Mouse (Mus musculus) left cerebral cortex, adult 8-10 months (tissue): ENCODE measurements around the gene Enox1. TPM values are rescaled to one million over a fixed set of nuclear protein-coding genes. Genes with fewer than 3 reads are reported as not detected.

Experiments
- DNase-seq, 2 experiments: peaks; one replicate each; pipeline ENCODE4 v3.0.0; 2022; ENCODE audit warnings: low spot score in 2 of 2
- total RNA-seq, 4 experiments: library from RNA; stranded (reverse); gene quantifications; 2 replicates each; pipeline ENCODE4 v1.2.4; 2022

Enox1 gene
- total RNA-seq, 4 experiments from 2014 or later: 38.1 to 46.3 (median 40.3) TPM

DNA sequence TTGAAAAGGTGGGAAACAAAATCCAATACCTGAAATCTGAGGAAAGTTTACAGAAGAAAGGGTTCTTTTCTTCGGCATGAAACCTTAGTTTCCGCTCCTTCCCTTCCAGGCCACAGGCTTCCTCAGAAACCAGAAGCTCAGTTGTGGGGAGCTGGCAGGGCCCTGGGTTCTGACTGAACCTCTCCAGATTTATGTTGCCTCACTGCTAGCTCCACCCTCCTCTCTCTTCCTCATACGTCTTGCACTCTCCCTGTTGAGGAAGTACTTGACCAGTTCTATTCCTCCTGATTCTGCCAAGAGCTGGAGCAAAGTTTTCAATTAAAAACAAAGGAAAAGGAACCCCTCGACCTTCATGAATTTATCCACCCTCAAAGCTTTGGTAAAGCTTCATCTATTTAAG, 291.4 kb downstream of the Enox1 start:
- no peak for DNase-seq

DNA sequence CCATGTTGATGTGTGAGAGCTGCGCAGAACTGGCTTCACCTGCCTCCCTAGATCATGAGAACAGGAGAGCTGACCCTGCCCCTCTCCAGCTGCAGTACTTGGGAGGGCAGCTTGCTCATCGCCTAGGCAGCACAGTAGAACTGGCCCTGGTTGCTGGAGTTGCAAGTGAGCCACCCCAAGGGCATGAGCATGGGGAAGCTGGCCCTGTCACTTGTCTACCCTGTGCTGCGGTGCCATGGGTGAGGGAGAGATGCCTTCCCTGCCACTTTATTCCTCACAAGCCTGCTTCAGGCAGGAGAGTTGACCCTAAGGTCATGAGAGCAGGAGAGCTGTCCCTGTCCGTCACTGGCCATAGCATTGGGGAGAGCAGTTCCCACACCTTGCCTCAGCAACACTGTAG, 295.4 kb downstream of the Enox1 start:
- no peak for DNase-seq

DNA sequence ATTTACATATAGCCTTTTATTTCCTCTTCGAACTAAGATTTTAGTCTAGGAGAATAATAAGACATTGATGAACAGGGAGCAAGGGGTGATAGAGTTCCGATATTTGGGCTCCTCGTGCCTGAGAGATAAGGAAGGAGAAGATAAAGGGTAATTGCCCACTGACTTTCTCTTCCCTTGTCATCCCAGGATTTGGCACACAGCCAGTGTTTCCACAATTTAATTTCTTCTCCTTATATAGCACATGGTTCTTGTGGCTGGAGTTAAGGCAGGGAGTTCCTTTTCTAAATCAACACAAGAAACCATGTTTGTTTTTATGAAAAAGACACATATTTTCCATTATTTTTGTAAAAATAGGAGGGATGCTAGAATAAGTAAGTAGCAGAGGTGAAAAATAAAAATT, 299.5 kb downstream of the Enox1 start:
- no peak for DNase-seq

DNA sequence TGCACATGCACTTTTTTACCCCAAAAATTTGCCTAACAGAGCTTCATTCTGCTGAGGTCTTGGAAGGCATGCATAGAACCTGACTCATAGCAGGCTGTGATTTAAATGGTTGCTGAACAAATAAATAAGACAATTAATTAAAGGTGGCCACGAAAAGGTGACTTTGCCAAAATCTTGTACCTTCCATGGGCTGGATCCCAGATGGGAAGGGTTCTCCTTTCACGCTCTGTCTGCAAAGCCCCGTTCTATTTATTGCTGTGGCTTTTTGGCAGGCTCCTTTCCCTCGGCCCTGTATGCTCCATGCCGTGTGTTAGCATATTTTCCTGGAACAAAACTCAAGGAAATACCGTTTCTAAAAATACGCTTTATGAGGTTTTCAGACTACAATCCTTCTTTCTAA, 300.3 kb downstream of the Enox1 start:
- no peak for DNase-seq

DNA sequence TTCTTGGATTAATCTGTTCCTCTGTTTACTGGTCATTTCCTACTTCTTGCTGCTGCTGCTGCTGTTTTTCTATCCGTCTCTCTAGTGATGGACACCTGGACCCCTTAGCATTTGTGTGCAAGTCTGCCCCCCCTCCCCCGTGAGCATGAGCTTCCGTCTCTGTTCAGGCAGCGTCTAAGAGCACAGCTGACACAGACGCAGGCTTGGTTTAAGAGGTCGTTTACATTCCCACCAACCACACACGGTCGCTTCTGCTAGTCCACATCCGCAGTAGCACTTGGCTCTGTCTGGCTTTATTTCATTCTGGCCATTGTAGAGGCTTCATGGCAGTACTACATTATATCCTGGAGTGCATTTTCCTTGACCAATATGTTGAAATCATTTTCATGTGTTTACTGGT, 301.7 kb downstream of the Enox1 start:
- no peak for DNase-seq

DNA sequence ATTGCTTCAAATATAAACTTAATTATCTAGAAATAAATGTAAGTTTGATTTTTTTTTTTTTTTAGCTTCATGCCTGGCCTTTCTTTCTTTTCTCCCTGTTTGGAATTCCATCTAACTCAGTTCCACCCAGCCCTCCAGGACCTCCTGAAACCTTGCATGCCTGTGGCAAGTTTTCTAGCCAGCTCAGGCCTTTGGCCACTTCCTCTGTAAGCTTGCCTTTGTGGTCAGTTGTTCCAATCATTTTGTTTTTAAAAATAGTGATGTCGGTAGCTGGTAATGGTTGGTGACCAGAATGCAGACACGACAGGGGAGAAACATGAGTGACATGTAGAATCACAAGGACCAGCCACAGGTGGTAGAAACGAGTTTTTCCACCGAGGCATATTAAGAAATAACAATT, 307.4 kb downstream of the Enox1 start:
- no peak for DNase-seq

DNA sequence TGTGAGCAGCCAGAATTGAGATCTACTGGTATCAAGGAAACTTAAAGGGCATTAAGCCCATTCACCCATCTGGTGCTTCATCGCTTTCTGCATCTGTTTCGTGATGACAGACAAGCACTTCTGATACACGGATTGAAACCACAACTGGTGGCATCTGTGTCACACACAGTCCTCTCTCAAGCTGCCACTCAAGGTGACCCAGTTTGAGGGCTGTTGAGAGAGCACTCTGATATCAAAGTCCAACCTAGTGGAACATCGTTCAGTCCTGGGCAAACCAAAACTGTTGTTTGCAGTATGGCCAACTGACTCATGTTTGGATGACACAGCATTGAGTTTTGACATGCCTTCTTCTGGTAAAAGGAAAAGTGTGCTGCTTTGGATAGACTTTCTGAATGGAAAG, 308.2 kb downstream of the Enox1 start:
- no peak for DNase-seq

DNA sequence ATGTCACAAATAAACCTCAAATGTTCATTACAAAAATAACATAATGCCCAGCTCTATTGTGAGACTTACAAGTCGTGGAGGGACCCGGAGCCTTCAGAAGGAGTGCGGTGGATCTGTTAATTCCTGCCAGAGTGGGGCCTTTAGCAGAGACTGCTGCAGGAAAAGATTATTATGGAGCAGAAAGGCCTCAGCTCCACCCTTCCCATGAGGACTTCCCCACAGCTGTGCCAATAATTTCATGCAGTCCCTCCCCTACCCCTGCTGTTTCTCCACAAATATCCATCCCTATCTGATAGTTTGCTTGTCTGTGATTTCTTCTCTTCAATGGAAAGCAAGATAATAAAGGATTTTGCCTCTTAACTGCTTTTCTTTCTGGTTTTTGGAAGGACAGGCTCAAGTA, 314.0 kb downstream of the Enox1 start:
- no peak for DNase-seq

DNA sequence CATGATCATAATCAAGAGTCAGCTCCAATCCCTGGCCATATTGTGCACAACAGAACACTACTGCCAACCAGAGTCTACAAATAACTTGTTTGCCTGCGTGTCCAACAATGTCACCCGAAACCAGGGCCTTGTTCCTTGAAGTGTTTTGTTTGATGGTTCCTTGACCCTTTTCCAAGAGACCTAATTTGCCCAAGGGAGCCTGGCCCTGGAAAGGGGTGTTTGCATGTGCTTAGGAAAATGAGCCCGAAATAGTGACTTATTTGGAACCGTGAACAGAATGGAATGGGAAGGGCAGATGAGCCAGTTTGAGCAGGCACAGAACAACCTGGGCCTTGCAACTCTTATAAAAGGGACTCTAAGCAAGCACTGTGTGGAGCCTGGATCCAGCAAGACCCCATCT, 316.9 kb downstream of the Enox1 start:
- no peak for DNase-seq

DNA sequence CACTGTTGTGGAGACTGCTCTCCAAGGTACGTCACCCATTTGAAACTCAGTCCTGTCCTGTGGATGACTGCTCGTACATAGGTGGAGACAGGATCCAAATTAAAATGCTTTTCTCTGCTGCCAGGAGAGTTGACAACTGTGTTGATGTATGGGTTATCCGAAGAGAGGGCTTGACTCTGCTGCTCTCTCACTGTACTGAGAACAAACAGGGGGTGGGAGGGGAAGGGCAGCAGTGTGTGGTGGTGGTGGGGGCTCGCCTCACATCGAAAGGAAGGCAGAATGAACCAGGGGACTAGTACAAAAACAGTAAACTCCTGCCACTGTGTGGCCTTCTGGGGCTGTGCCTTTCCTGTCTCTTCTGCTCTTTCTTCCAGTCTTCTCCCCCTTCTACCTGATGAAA, 317.5 kb downstream of the Enox1 start:
- no peak for DNase-seq

DNA sequence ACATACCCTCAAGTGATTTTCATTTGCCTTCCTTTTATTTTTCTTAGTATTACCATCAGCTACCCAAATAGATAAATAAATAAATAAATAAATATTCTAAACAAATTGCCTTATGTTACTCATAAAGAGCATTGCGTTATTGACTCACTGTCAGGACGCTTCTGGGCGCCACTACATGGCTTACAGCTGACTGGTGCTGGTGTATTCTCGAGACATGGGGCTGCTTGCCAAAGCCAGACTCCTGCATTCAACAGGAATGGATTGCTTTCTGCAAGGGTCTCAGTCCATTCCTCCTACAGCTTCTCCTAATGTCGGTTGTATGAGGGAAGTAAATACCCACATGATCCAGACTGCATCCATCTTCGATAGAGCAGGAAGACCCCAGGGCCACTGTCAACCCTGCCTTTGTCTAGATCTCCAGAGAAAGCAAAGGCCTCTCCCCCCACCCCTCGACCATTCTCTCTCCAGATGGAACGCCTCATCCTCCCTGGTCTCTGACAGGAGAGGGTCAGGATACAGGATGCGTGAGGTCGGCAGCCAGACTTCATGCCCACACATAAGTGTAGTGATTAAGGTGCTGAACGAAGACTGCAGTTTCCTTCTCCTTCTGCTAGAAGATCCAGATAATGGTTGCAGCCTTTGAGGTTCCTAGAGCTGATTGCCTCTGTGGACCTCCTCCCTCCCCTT, 318.7 kb downstream of the Enox1 start:
- no peak for DNase-seq

DNA sequence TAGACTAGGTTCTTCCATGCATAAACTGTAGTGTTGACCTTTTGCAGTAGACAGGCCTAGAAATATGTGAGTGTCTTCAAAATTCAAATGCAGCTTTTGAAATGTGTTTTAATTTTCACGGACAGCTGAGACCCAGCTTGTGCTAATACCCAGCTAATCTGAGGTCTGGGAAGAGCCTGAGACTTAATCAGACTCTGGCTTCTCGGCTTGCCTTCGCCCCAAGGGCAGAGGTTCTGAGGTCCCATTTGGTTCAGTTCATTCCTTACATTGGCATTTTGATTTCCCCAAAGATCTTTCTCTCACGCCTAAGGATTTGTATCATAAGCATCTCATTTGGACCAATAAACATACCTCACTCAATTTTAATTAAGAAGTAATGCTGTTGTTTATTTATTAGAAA, 321.1 kb downstream of the Enox1 start:
- no peak for DNase-seq

DNA sequence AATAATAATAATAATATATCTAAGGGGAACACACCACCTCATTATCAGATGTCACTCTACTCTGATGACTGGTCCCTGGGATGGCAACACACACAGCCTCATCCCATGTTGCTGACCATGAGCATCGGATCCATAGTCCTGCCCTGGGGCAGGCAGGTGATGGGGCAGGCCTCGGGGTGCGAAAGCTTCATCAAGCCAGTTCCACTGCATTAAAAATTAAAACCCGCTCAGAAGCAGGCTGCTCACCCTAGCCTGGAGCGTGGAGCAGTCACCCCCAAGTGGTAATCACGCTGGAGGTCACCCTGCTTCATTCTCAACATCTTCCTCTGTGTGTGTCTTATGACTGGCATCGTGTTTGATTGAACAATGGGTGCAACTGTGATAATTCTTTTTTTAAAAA, 321.6 kb downstream of the Enox1 start:
- DNase-seq: no peak

DNA sequence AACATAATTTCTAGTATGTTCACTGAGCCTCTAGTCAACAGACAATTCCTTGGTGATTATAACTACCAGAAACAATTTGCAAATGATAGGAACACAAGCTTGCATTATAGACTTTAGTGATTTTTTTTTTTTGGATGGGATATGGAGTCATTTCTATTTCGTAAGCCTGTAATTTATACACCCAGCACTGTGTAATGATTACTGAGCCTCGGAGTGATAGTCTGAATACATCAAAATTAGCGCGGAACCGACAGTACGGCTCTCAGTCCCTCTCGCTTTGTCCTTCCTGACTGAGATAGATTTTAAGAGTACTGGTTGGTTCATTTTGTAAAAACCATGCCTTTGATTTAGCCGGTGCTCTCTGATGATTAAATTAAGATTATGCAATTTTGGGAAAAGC, 322.1 kb downstream of the Enox1 start:
- no peak for DNase-seq

DNA sequence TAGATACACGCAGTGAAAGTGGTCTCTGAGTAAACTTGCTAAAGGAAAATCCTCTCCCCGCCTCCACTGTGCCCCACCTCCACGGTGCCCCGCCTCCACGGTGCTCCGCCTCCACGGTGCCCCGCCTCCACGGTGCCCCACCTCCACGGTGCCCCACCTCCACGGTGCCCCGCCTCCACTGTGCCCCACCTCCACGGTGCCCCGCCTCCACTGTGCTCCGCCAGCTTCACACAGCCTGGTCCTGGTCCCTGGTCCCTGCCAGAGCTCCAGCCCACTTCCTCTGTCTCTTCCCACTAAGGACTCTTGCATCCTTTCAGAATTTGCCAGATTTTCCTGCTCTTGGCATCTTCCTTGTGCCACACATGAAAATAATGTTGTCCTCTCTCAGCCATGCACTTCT, 326.5 kb downstream of the Enox1 start:
- DNase-seq: no peak

DNA sequence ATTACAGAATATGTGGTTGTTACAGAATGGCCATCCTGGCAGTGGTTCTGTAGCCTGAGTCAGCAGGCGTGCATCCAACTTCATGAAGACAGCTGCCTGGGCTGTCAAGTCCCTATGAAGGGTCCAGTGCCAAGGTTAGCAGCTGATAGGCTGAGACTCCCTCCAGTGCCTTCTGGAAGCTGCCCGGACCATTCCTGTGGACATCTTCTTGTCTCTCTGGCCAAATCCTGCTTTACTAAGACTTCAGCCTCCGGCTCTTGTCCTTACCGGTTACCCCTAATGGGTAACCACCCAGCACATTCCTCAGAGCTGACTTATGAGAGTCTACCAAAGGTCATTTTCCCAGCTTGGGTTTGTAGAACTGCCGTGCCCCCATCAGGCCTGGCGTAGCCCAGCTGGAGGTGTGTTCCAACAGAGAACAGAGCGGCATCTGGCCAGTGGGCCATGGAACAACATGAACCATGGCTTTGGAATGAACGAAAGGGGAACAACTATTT, 328.4 kb downstream of the Enox1 start:
- peak in 1 of 2 experiments; percentile 46 for DNase-seq

DNA sequence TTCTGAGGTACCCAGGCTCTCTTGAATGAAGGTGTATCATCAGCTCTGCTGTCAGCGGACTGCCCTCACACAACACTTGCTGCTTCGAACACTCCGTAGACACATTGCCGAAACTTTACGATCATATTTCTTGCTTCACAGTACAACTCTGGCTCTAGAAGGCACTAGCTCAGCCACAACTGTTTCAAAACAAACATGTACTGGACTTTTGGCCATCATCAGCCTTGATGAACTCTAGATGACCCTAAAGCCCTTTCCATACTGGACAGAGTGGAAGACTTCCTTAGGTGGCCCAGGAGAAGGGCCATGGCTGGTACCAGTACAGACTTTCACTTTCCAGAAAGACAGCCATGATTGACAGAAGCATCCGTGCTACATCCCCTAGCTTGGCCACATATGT, 334.1 kb downstream of the Enox1 start:
- no peak for DNase-seq

DNA sequence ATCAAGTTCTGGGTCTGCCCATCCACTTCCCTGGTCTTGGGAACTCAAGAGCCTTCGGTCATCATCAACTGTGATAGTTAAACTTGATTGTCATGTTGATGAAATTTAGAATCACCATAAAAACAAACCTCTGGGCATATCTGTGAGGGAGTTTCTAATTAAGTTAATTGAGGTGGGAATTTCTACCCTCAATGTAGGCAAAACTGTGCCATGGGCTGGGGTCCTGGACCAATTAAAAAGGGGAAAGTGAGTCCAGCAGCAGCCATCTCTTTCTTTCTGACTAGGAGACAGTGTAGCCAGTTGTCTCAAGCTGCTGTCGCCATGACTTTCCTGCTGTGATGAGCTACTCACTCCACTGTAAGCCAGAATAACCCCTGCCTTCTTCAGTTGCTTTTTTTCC, 335.2 kb downstream of the Enox1 start:
- no peak for DNase-seq

DNA sequence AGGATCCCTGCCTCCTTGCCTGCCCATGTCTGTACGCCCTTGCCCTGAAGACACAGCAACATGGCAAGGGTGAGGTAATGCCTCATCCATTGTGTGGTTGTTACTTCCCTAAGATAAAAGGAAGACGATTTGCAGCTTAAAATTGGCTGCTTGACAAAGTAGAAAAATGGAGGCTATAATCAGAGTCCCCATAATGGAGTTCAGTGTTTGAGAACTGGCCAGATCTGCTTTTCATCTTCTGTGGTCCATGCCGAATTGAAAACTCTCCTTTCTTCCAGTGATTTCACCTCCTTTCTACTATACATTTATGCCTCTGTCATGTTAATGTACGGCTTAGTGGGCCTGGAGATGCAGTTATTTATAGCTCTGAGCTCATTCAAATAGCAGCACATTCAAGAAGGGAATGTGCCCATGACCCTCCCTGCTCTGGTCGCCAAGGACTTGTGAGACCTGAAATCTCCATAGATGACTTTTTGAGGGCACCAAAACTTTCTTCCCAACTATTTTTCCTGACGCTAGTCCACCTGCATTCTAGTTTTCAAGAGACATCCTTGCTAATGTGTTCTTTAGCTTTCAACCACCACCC, 343.5 kb downstream of the Enox1 start:
- DNase-seq: no peak

DNA sequence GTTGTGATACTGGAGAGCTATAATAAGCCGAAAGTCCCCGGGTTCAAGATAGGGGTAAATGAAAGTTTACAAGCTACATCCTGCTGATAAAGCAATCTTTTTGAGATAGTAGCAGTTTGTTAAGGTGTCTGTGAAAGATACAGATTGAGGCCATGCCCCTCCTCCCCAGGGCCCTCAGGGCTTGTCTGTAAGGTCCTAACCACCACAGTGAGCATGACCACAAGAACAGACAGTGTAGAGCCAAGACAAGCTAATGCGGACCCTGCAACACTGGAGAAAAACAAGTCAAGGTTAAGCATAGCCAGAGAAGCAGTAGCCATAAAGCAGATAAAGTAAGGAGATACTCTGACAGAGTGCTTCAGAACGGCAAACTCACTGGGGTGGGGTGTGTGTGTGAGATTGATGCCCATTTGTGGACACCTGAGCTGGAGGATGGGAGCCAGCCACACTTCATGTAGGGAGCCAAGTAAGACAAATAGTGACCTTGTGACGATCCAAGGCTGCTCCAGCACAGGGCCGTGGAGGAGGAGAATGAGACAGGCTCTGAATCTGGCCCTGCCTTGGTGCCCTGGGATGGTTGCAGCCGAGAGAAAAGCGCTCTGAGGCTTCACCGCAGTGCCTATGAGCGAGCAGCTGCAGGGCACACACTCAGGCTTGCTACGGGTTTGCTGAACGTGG, 348.0 kb downstream of the Enox1 start:
- DNase-seq: no peak

DNA sequence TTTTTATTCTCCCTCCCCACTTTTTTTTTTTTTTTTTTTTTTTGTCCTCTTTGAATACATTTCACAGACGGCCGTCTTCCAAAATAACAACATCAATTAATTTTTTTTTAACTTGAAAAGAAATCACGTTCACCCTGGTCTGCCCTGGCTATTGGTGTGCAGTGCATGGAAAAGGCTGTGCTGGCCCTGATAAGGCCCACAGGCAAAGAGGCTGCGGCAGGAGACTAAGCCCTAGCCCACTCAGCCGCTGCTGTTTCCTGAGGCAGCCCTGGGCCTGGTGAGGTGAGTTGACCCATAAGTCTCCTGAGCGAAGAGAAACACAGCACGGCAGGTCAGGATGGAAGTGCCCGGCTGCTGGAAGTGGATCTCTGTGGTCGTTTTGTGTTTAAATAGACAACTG, 349.8 kb downstream of the Enox1 start:
- no peak for DNase-seq

DNA sequence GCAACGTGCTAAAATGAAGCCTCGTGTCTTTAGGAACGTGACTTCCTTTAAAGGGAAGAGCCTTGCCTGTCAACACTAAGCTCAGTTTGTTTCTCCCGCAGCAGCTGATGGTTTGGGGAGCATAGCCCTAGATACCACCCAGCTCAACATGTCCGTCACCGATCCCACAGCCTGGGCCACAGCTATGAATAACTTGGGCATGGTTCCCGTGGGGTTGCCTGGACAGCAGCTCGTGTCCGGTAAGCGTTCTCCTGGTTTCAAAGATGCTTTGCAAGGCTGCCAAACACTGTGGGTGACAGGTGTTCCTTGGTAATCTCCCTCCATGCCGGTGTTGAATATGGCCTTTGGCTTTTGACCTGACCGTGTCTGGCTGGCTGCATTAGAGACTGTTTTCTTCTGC, 351.5 kb downstream of the Enox1 start:
- DNase-seq: no peak

DNA sequence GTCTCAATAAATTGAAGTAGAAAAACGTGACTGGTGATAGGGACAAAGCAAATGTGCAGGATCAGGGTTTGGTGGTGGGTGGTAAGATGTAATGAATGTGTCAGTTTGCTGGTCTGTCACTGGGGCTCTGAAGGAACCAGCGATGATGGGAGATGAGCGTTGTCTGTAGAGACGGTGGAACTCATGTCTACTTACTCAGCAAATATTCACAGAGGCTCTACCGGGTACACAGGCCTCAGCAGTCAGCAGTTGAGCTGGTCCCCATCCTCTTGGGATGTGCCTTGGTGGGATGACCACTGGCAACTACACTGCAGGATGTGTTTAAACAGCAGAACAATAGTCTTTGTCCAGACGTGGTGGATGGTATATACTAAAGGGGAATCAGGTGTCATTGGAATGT, 352.5 kb downstream of the Enox1 start:
- no peak for DNase-seq
